Mouse (Mus musculus) lung, adult 2 months (tissue): Measurements from ENCODE around the gene Cep295nl.

ENCODE experiments used
- CTCF ChIP-seq: fragments of 200-500 bp; IDR thresholded peaks from 2 replicates; pipeline ENCODE4 v1.5.1; 2011; ENCODE audit warnings: mild to moderate bottlenecking, low read length, control low read depth; ENCODE audit not compliant: insufficient read depth
- POLR2A ChIP-seq: fragments of 200-500 bp; IDR thresholded peaks from 2 replicates; pipeline ENCODE4 v1.6.1; 2011; ENCODE audit warnings: low read depth, mild to moderate bottlenecking, control low read depth, low read length, borderline replicate concordance; ENCODE audit errors: extremely low read depth

- TF ChIP-seq CTCF (no peak), POLR2A (no peak)
These were observed 24.3 kb upstream of the Cep295nl start for GRCm38 (mm10) chr11:118366559-118366958.
